In genomic region chr1:87880326-87880627, GRCm38 (mm10) we compare ENCODE assay signal across 9 mouse cellular contexts. TPM values are rescaled to one million over a fixed set of nuclear protein-coding genes. Genes with fewer than 3 reads are reported as not detected.
DNase-seq lines count a peak whose midpoint lies in the region; ATAC-seq and TF ChIP-seq lines count a peak whose summit lies in the region.
"Had no signal": no experiment of that assay in that cellular context is flagged by ENCODE, and none has a peak within 500 bp of the region (broad histone marks: within the 10 kb centered on the region; RNA-seq: fewer than 3 reads in every experiment).

No protein-coding gene starts in this region.

- no peak overlapping the region for H3K4me3 ChIP-seq in forebrain, embryonic 13.5 days
- H3K4me3 ChIP-seq in forebrain, embryonic 10.5 days = no peak overlapping the region
- H3K4me3 ChIP-seq in intestine, embryonic 14.5 days (ENCODE audit: low read depth, low read length) = no peak overlapping the region
- H3K4me3 ChIP-seq in intestine, postnatal 0 days (ENCODE audit: low read depth, low read length) = no peak overlapping the region
- H3K4me3 ChIP-seq in brown adipose tissue, adult 24 weeks (ENCODE audit: insufficient read depth, low read depth, low read length) = no peak overlapping the region
- no peak overlapping the region for H3K4me3 ChIP-seq in lung, embryonic 15.5 days

- H3K4me1 ChIP-seq in forebrain, embryonic 13.5 days = peaks cover 26% of the 10 kb centered on the region
- H3K4me1 ChIP-seq in forebrain, embryonic 10.5 days = peaks cover 19% of the 10 kb centered on the region
- peaks cover 33% of the 10 kb centered on the region for H3K4me1 ChIP-seq in intestine, embryonic 14.5 days (replicated peaks; ENCODE audit: control insufficient read depth, insufficient read depth, low read length)
- peaks cover 5% of the 10 kb centered on the region; the same call in 1 of the 2 replicates for H3K4me1 ChIP-seq in intestine, postnatal 0 days (replicated peaks; ENCODE audit: control insufficient read depth, insufficient read depth, low read length)
- peaks cover 38% of the 10 kb centered on the region for H3K4me1 ChIP-seq in brown adipose tissue, adult 24 weeks (ENCODE audit: control insufficient read depth, insufficient read depth, insufficient read length, low read length)
- peaks cover 49% of the 10 kb centered on the region for H3K4me1 ChIP-seq in lung, embryonic 15.5 days

- no peak overlapping the region for H3K4me2 ChIP-seq in forebrain, embryonic 13.5 days
- no peak overlapping the region for H3K4me2 ChIP-seq in intestine, embryonic 14.5 days (ENCODE audit: low read length)
- no peak overlapping the region for H3K4me2 ChIP-seq in intestine, postnatal 0 days (replicated peaks; ENCODE audit: low read depth)
- peak overlapping the region; percentile 28; the same call in 1 of the 2 replicates for H3K4me2 ChIP-seq in lung, embryonic 15.5 days

- H3K27ac ChIP-seq in forebrain, embryonic 13.5 days = peak overlapping the region; percentile 40
- H3K27ac ChIP-seq in forebrain, embryonic 10.5 days = no peak overlapping the region
- H3K27ac ChIP-seq in intestine, embryonic 14.5 days (ENCODE audit: low read depth) = peak overlapping the region; percentile 34; the same call in 1 of the 2 replicates
- no peak overlapping the region for H3K27ac ChIP-seq in intestine, postnatal 0 days (ENCODE audit: low read depth, low read length)
- peak overlapping the region; percentile 71 for H3K27ac ChIP-seq in brown adipose tissue, adult 24 weeks (replicated peaks; ENCODE audit: low read depth, low read length)
- H3K27ac ChIP-seq in lung, embryonic 15.5 days = peak overlapping the region; percentile 94
- H3K27ac ChIP-seq: macrophage had no signal

- no peak for DNase-seq in forebrain, embryonic 10.5 days (ENCODE audit: extremely low spot score, low spot score)
- no peak for DNase-seq in intestine, embryonic 14.5 days (ENCODE audit: low spot score)
- DNase-seq in urinary bladder, postnatal 14 days (ENCODE audit: low spot score) = no peak
- no peak for DNase-seq in urinary bladder, postnatal 25 days (ENCODE audit: low spot score)

- no peaks in the 10 kb centered on the region for H3K9me3 ChIP-seq in forebrain, embryonic 13.5 days (replicated peaks)
- no peaks in the 10 kb centered on the region for H3K9me3 ChIP-seq in forebrain, embryonic 10.5 days
- H3K9me3 ChIP-seq in intestine, embryonic 14.5 days (ENCODE audit: control insufficient read depth, low read length) = no peaks in the 10 kb centered on the region
- no peaks in the 10 kb centered on the region for H3K9me3 ChIP-seq in intestine, postnatal 0 days (ENCODE audit: control insufficient read depth)
- H3K9me3 ChIP-seq in lung, embryonic 15.5 days = no peaks in the 10 kb centered on the region

- H3K9ac ChIP-seq in forebrain, embryonic 13.5 days = no peak overlapping the region; the same call in 1 of the 2 replicates
- H3K9ac ChIP-seq in intestine, embryonic 14.5 days (ENCODE audit: low read length) = no peak overlapping the region
- H3K9ac ChIP-seq in intestine, postnatal 0 days (ENCODE audit: low read depth, low read length) = no peak overlapping the region
- H3K9ac ChIP-seq in lung, embryonic 15.5 days = no peak overlapping the region

- TF ChIP-seq CTCF in intestine, postnatal 0 days (IDR thresholded peaks at IDR 0.05; ENCODE audit: low read depth) = no peak

- 79% methylated on average over 6 of the region's 6 CpGs for WGBS in forebrain, embryonic 13.5 days
- WGBS in forebrain, embryonic 10.5 days = 93% methylated on average over 6 of the region's 6 CpGs
- WGBS in intestine, embryonic 14.5 days = 86% methylated on average over 6 of the region's 6 CpGs
- 86% methylated on average over 6 of the region's 6 CpGs for WGBS in intestine, postnatal 0 days
- WGBS in lung, embryonic 15.5 days = 75% methylated on average over 6 of the region's 6 CpGs

- H3K27me3 ChIP-seq in forebrain, embryonic 13.5 days = no peaks in the 10 kb centered on the region
- no peaks in the 10 kb centered on the region for H3K27me3 ChIP-seq in forebrain, embryonic 10.5 days (ENCODE audit: poor library complexity, severe bottlenecking)
- H3K27me3 ChIP-seq in intestine, embryonic 14.5 days (replicated peaks; ENCODE audit: control insufficient read depth, insufficient read depth, low read length) = no peaks in the 10 kb centered on the region
- H3K27me3 ChIP-seq in intestine, postnatal 0 days (replicated peaks; ENCODE audit: control insufficient read depth, insufficient read depth, low read length) = no peaks in the 10 kb centered on the region
- H3K27me3 ChIP-seq in lung, embryonic 15.5 days = no peaks in the 10 kb centered on the region

- no peak for ATAC-seq in forebrain, embryonic 13.5 days
- no peak for ATAC-seq in intestine, embryonic 14.5 days (replicated peaks; ENCODE audit: low FRiP score, low TSS enrichment, low read depth)
- ATAC-seq in intestine, postnatal 0 days = no peak
- ATAC-seq in lung, embryonic 15.5 days (ENCODE audit: borderline replicate concordance, extremely low read depth, low FRiP score, low TSS enrichment) = no peak

- peaks cover 37% of the 10 kb centered on the region for H3K36me3 ChIP-seq in forebrain, embryonic 13.5 days (ENCODE audit: poor library complexity, severe bottlenecking)
- H3K36me3 ChIP-seq in forebrain, embryonic 10.5 days (replicated peaks) = peaks cover 42% of the 10 kb centered on the region
- H3K36me3 ChIP-seq in intestine, embryonic 14.5 days (ENCODE audit: control insufficient read depth, insufficient read depth, low read length) = peaks cover 31% of the 10 kb centered on the region
- H3K36me3 ChIP-seq in intestine, postnatal 0 days (ENCODE audit: control insufficient read depth, insufficient read depth) = peaks cover 12% of the 10 kb centered on the region; the same call in 1 of the 2 replicates
- H3K36me3 ChIP-seq in lung, embryonic 15.5 days = peaks cover 14% of the 10 kb centered on the region

RNA-seq across cellular contexts. Expression of gene Dgkd, which starts 27.2 kb away (rescaled TPM):
- 36.6 and 43.6 TPM in 2 replicates for polyA plus RNA-seq in forebrain, embryonic 13.5 days (2015; fragmentation: Nextera tagmentation; extraction: Ambion mirVana)
- polyA plus RNA-seq in forebrain, embryonic 10.5 days (2016; fragmentation: Nextera tagmentation; extraction: Ambion mirVana) = 39.3 and 42.4 TPM in 2 replicates
- 38.4 and 38.6 TPM in 2 replicates for polyA plus RNA-seq in intestine, embryonic 14.5 days (2014; fragmentation: Nextera tagmentation; extraction: Ambion mirVana)
- 20.2 and 24.1 TPM in 2 replicates for polyA plus RNA-seq in intestine, postnatal 0 days (2015; fragmentation: Nextera tagmentation; extraction: Ambion mirVana)
- polyA plus RNA-seq in brown adipose tissue, adult 24 weeks (2012; ENCODE audit: insufficient read depth, insufficient read length, missing spikeins) = 59.1 and 61.6 TPM in 2 replicates
- 29.6 and 33.5 TPM in 2 replicates for polyA plus RNA-seq in lung, embryonic 15.5 days (2015; fragmentation: Nextera tagmentation; extraction: Ambion mirVana)

Comparison
In these comparisons a context has a peak if more than half of its experiments do, and no peak if none do; other contexts are left out.
1. H3K27ac ChIP-seq: peak in forebrain, embryonic 13.5 days (single experiment), intestine, embryonic 14.5 days (single experiment), brown adipose tissue, adult 24 weeks (single experiment) and lung, embryonic 15.5 days (single experiment); none in forebrain, embryonic 10.5 days (single experiment) and intestine, postnatal 0 days (single experiment).